Mouse (Mus musculus) heart, adult 2 months (tissue): ENCODE data around the gene Zdhhc18. TPM values are rescaled to one million over a fixed set of nuclear protein-coding genes. Genes with fewer than 3 reads are reported as not detected.
A peak's percentile ranks its signal among the peaks of the same experiment; 100 is the strongest.

Experiments
- DNase-seq, 2 experiments: peaks; one replicate each; pipeline ENCODE4 v3.0.0; 2021
- H3K27ac ChIP-seq: fragments of 200-600 bp; 2 replicates; pipeline ENCODE4 v1.8.1; 2022
- H3K27me3 ChIP-seq: fragments of 200-500 bp; 2 replicates; pipeline ENCODE4 v1.6.1; 2012; ENCODE audit warnings: mild to moderate bottlenecking, low read length, inconsistent platforms, mixed read lengths; ENCODE audit not compliant: control insufficient read depth, insufficient read depth
- H3K36me3 ChIP-seq: fragments of 200-500 bp; 2 replicates; pipeline ENCODE4 v1.6.1; 2012; ENCODE audit warnings: low read length, inconsistent platforms; ENCODE audit not compliant: control insufficient read depth, insufficient read depth
- H3K4me1 ChIP-seq: fragments of 200-500 bp; 2 replicates; pipeline ENCODE4 v1.6.1; 2011; ENCODE audit warnings: low read length; ENCODE audit not compliant: control insufficient read depth, insufficient read depth
- H3K4me3 ChIP-seq: fragments of 200-600 bp; 2 replicates; pipeline ENCODE4 v1.8.1; 2022
- H3K79me2 ChIP-seq: fragments of 200-500 bp; replicated peaks from 2 replicates; pipeline ENCODE4 v1.6.1; 2012; ENCODE audit warnings: mild to moderate bottlenecking, inconsistent platforms, low read length, moderate library complexity, mixed read lengths; ENCODE audit not compliant: control insufficient read depth, insufficient read depth
- H3K9ac ChIP-seq: fragments of 200-500 bp; 2 replicates; pipeline ENCODE4 v1.6.1; 2012; ENCODE audit warnings: low read depth, mild to moderate bottlenecking, control low read depth, inconsistent platforms, low read length, mixed read lengths
- CTCF ChIP-seq: fragments of 200-600 bp; IDR thresholded peaks from 2 replicates; pipeline ENCODE4 v1.8.1; 2022; ENCODE audit warnings: antibody characterized with exemption, mild to moderate bottlenecking, moderate library complexity
- EP300 ChIP-seq: fragments of 200-500 bp; IDR thresholded peaks from 2 replicates; pipeline ENCODE4 v1.6.1; 2011; ENCODE audit warnings: low read depth, low read length, control low read depth; ENCODE audit not compliant: insufficient read depth
- POLR2A ChIP-seq: fragments of 200-500 bp; IDR thresholded peaks from 2 replicates; pipeline ENCODE4 v1.6.1; 2011; ENCODE audit warnings: mild to moderate bottlenecking, low read depth, low read length, control low read depth; ENCODE audit not compliant: insufficient read depth
- WGBS: fragments of 180-500 bp; shearing (Covaris S2); methylation state at CpG from one replicate; pipeline ENCODE4 v1.1.7; 2018; 5-methylcytosine and 5-hydroxymethylcytosine counted together
- intact Hi-C: fragments of 180-260 bp; cut with DNase I; formaldehyde crosslinking; loops from one replicate; pipeline ENCODE4 v1.15.1; 2025
- polyA plus RNA-seq: library from polyadenylated mRNA; depleted of rRNA; stranded (reverse); fragments of >200 nt; gene quantifications from 2 replicates; pipeline ENCODE4 v1.2.3, GENCODE M21; 2012
- total RNA-seq, 2 experiments: library from RNA; stranded (reverse); gene quantifications; 2 replicates each; pipeline ENCODE4 v1.2.3; 2021

The Zdhhc18 gene
- total and polyA plus RNA-seq, 3 experiments, result 21.3 to 37.3 (median 27.7) TPM

- no peaks in the 10 kb centered on the region for H3K79me2 ChIP-seq
- no peak for DNase-seq
- no peak overlapping the region for H3K27ac ChIP-seq
- no peaks in the 10 kb centered on the region for H3K27me3 ChIP-seq
- 81% methylated on average over 6 of the region's 6 CpGs for WGBS
- TF ChIP-seq POLR2A, result no peak
- no peak for TF ChIP-seq CTCF
- TF ChIP-seq EP300, result no peak
- no peak overlapping the region for H3K4me3 ChIP-seq
- intact Hi-C loops, result no loop called here
- no peak overlapping the region for H3K9ac ChIP-seq
- 0 out of 2 replicates have a peak, but pooled peaks cover 1% of the 10 kb centered on the region for H3K4me1 ChIP-seq
- no peaks in the 10 kb centered on the region for H3K36me3 ChIP-seq
Measured at GRCm38 (mm10) chr4:133604856-133605255, 45.1 kb downstream of the Zdhhc18 start.

- TF ChIP-seq POLR2A, result no peak
- no peak for TF ChIP-seq EP300
- no peak for TF ChIP-seq CTCF
- Histone ChIP-seq H3K9ac (no peak overlapping the region), H3K4me1 (0 out of 2 replicates have a peak, but pooled peaks cover 1% of the 10 kb centered on the region), H3K36me3 (no peaks in the 10 kb centered on the region), H3K27me3 (no peaks in the 10 kb centered on the region), H3K79me2 (no peaks in the 10 kb centered on the region), H3K4me3 (no peak overlapping the region), H3K27ac (no peak overlapping the region)
- intact Hi-C loops, result no loop called here
- DNase-seq, result no peak
- 67% methylated on average over 7 of the region's 7 CpGs for WGBS
Measured at GRCm38 (mm10) chr4:133604175-133604574, 45.8 kb downstream of the Zdhhc18 start.

- 89% methylated on average over 5 of the region's 5 CpGs for WGBS
- intact Hi-C loops, result no loop called here
- Histone ChIP-seq H3K4me3 (no peak overlapping the region), H3K9ac (no peak overlapping the region), H3K4me1 (0 out of 2 replicates have a peak, but pooled peaks cover 1% of the 10 kb centered on the region), H3K27me3 (no peaks in the 10 kb centered on the region), H3K27ac (no peak overlapping the region), H3K79me2 (no peaks in the 10 kb centered on the region), H3K36me3 (no peaks in the 10 kb centered on the region)
- DNase-seq, result no peak
- TF ChIP-seq POLR2A, result no peak
- no peak for TF ChIP-seq EP300
- TF ChIP-seq CTCF, result no peak
Measured at GRCm38 (mm10) chr4:133603056-133603455, 46.9 kb downstream of the Zdhhc18 start.

- peak; percentile 39 to 57 for DNase-seq
- Histone ChIP-seq H3K79me2 (no peaks in the 10 kb centered on the region), H3K27ac (no peak within 1 kb of the TSS), H3K27me3 (no peaks in the 10 kb centered on the region), H3K9ac (no peak within 1 kb of the TSS), H3K4me3 (no peak within 1 kb of the TSS), H3K36me3 (no peaks in the 10 kb centered on the region), H3K4me1 (0 out of 2 replicates have a peak, but pooled peaks cover 1% of the 10 kb centered on the region)
- TF ChIP-seq POLR2A (no peak), CTCF (peak; percentile 71)
- intact Hi-C loops, result no loop called here
- WGBS, result 7% methylated on average over 16 of the region's 16 CpGs
Measured at GRCm38 (mm10) chr4:133601721-133602218, 48.2 kb downstream of the Zdhhc18 start, which contains the start of gene Sfn. Gene Sfn, minus strand, starts transcription at chr4:133602168.

GRCm38 (mm10) chr4:133600306-133600705 lies 49.6 kb downstream of the Zdhhc18 start:
- no peak for DNase-seq
- Histone ChIP-seq H3K27ac (no peak overlapping the region), H3K36me3 (no peaks in the 10 kb centered on the region), H3K4me3 (peak overlapping the region; percentile 69; the same call in 1 of the 2 replicates), H3K9ac (no peak overlapping the region), H3K79me2 (no peaks in the 10 kb centered on the region), H3K27me3 (no peaks in the 10 kb centered on the region), H3K4me1 (0 out of 2 replicates have a peak, but pooled peaks cover 1% of the 10 kb centered on the region)
- no peak for TF ChIP-seq POLR2A
- TF ChIP-seq CTCF, result no peak
- TF ChIP-seq EP300, result no peak
- intact Hi-C loops, result no loop called here
- 12% methylated on average over 9 of the region's 9 CpGs for WGBS

GRCm38 (mm10) chr4:133599571-133600073 lies 50.3 kb downstream of the Zdhhc18 start:
- TF ChIP-seq CTCF (peak; percentile 18; the same call in 1 of the 2 replicates), EP300 (no peak), POLR2A (no peak; the same call in 1 of the 2 replicates)
- Histone ChIP-seq H3K4me3 (peak overlapping the region; percentile 69), H3K79me2 (no peaks in the 10 kb centered on the region), H3K27ac (peak overlapping the region; percentile 60), H3K27me3 (no peaks in the 10 kb centered on the region), H3K36me3 (no peaks in the 10 kb centered on the region), H3K4me1 (0 out of 2 replicates have a peak, but pooled peaks cover 1% of the 10 kb centered on the region), H3K9ac (peak overlapping the region; percentile 61)
- peak; percentile 91 to 95 for DNase-seq
- WGBS, result under 1% methylated on average over 50 of the region's 50 CpGs
- intact Hi-C loops, result loop anchor here (5.0 kb wide), 1 partner anchor 33 kb away; no protein-coding TSS in a partner anchor
